10 mouse cellular contexts compared by ENCODE assay signal in genomic region chr9:50530890-50531289, GRCm38 (mm10). TPM values are rescaled to one million over a fixed set of nuclear protein-coding genes. Genes with fewer than 3 reads are reported as not detected.
A peak's percentile ranks its signal among the peaks of the same experiment; 100 is the strongest.
DNase-seq lines count a peak whose midpoint lies in the region; ATAC-seq and TF ChIP-seq lines count a peak whose summit lies in the region.
"Had no signal": no experiment of that assay in that cellular context is flagged by ENCODE, and none has a peak within 500 bp of the region (broad histone marks: within the 10 kb centered on the region; RNA-seq: fewer than 3 reads in every experiment).

No protein-coding gene starts in this region.

- no peaks in the 10 kb centered on the region for H3K9me3 ChIP-seq in embryonic facial prominence, embryonic 14.5 days (ENCODE audit: control insufficient read depth, low read length)
- peaks cover 3% of the 10 kb centered on the region; the same call in 1 of the 2 replicates for H3K9me3 ChIP-seq in intestine, embryonic 16.5 days (ENCODE audit: control insufficient read depth, low read length)
- H3K9me3 ChIP-seq: midbrain, embryonic 12.5 days had no signal

- no peak for TF ChIP-seq CTCF in thymus, adult 2 months (IDR thresholded peaks at IDR 0.05; ENCODE audit: borderline replicate concordance, control insufficient read depth, extremely low read depth, insufficient read depth, low read length, poor library complexity)

- H3K4me3 ChIP-seq in thymus, adult 2 months (ENCODE audit: control insufficient read depth, insufficient read depth, low read length), result no peak overlapping the region
- H3K4me3 ChIP-seq in embryonic facial prominence, embryonic 14.5 days (ENCODE audit: low read depth, low read length), result no peak overlapping the region
- no peak overlapping the region for H3K4me3 ChIP-seq in intestine, embryonic 16.5 days (ENCODE audit: low read length)
- H3K4me3 ChIP-seq: midbrain, embryonic 12.5 days had no signal

- H3K9ac ChIP-seq in embryonic facial prominence, embryonic 14.5 days (ENCODE audit: low read depth, low read length), result no peak overlapping the region
- no peak overlapping the region for H3K9ac ChIP-seq in intestine, embryonic 16.5 days (ENCODE audit: low read depth, low read length)
- H3K9ac ChIP-seq: midbrain, embryonic 12.5 days had no signal

- no peak for TF ChIP-seq POLR2A in thymus, adult 2 months (IDR thresholded peaks at IDR 0.05; ENCODE audit: control insufficient read depth, extremely low read depth, insufficient read depth, low read length, poor library complexity)

- no peak overlapping the region for H3K4me2 ChIP-seq in embryonic facial prominence, embryonic 14.5 days (ENCODE audit: low read depth, low read length)
- H3K4me2 ChIP-seq in intestine, embryonic 16.5 days (ENCODE audit: low read depth, low read length), result no peak overlapping the region
- H3K4me2 ChIP-seq: midbrain, embryonic 12.5 days had no signal

- H3K4me1 ChIP-seq in thymus, adult 2 months (replicated peaks; ENCODE audit: control insufficient read depth, insufficient read depth, low read length), result peaks cover 11% of the 10 kb centered on the region
- H3K4me1 ChIP-seq in embryonic facial prominence, embryonic 14.5 days (ENCODE audit: control insufficient read depth, insufficient read depth, low read length), result peaks cover 6% of the 10 kb centered on the region
- peaks cover 10% of the 10 kb centered on the region for H3K4me1 ChIP-seq in intestine, embryonic 16.5 days (ENCODE audit: control insufficient read depth, insufficient read depth, low read length)

- H3K27me3 ChIP-seq in thymus, adult 2 months (ENCODE audit: control insufficient read depth, insufficient read depth, low read length), result no peaks in the 10 kb centered on the region
- no peaks in the 10 kb centered on the region for H3K27me3 ChIP-seq in embryonic facial prominence, embryonic 14.5 days (replicated peaks; ENCODE audit: control insufficient read depth, insufficient read depth, low read length)
- H3K27me3 ChIP-seq in intestine, embryonic 16.5 days (replicated peaks; ENCODE audit: control insufficient read depth, insufficient read depth, low read length), result no peaks in the 10 kb centered on the region
- H3K27me3 ChIP-seq: midbrain, embryonic 12.5 days had no signal

- peak; percentile 29 to 31 for DNase-seq in heart, postnatal 14 days
- no peak for DNase-seq in heart, postnatal 25 days (ENCODE audit: low spot score)
- DNase-seq in thymus, adult 2 months, result peak; percentile 45
- no peak for DNase-seq in thymus, adult 18-20 months
- peak; percentile 69 for DNase-seq in embryonic facial prominence, embryonic 14.5 days (ENCODE audit: low spot score)
- DNase-seq in telencephalon, adult 2 months (ENCODE audit: low read depth, low spot score), result peak; percentile 66

- intact Hi-C loops in heart, postnatal 14 days (cut with DNase I), result loop anchor here (5.0 to 10.0 kb wide), 2 partner anchors 199 to 1286 kb away; no protein-coding TSS in a partner anchor
- intact Hi-C loops in heart, postnatal 25 days (cut with DNase I), result loop anchor here (10.0 kb wide), 1 partner anchor 196 kb away; no protein-coding TSS in a partner anchor

- H3K27ac ChIP-seq in thymus, adult 2 months (ENCODE audit: control insufficient read depth, insufficient read depth, low read length), result no peak overlapping the region
- H3K27ac ChIP-seq in embryonic facial prominence, embryonic 14.5 days (replicated peaks; ENCODE audit: low read depth, low read length), result no peak overlapping the region
- H3K27ac ChIP-seq in intestine, embryonic 16.5 days (ENCODE audit: low read length), result no peak overlapping the region
- H3K27ac ChIP-seq: midbrain, embryonic 12.5 days had no signal

- WGBS in thymus, adult 2 months, result 23% methylated on average over 2 of the region's 2 CpGs
- 19% methylated on average over 2 of the region's 2 CpGs for WGBS in embryonic facial prominence, embryonic 14.5 days
- 26% methylated on average over 2 of the region's 2 CpGs for WGBS in intestine, embryonic 16.5 days

- H3K36me3 ChIP-seq in thymus, adult 2 months (ENCODE audit: control insufficient read depth, insufficient read depth, low read length), result no peaks in the 10 kb centered on the region
- no peaks in the 10 kb centered on the region for H3K36me3 ChIP-seq in embryonic facial prominence, embryonic 14.5 days (ENCODE audit: control insufficient read depth, insufficient read depth, low read length)
- H3K36me3 ChIP-seq in intestine, embryonic 16.5 days (ENCODE audit: control insufficient read depth, insufficient read depth, low read length), result no peaks in the 10 kb centered on the region
- H3K36me3 ChIP-seq: midbrain, embryonic 12.5 days had no signal

- ATAC-seq in embryonic facial prominence, embryonic 14.5 days (ENCODE audit: low read depth), result peak; percentile 19; the same call in 1 of the 2 replicates
- ATAC-seq in monocyte, adult 5-6 weeks (replicated peaks; ENCODE audit: insufficient number of reproducible peaks, low FRiP score, low TSS enrichment, poor library complexity, severe bottlenecking), result no peak
- no peak for ATAC-seq in intestine, embryonic 16.5 days

RNA-seq across cellular contexts. Expression of gene Pts, which starts 2.4 kb away (rescaled TPM):
- 10 to 100 TPM; 25.5 to 29.4 TPM for total RNA-seq in heart, postnatal 14 days (2021)
- total RNA-seq in heart, postnatal 25 days (2021), result 10 to 100 TPM; 29.0 to 29.5 TPM
- 45.0 and 51.0 TPM in 2 replicates for polyA plus RNA-seq in thymus, adult 2 months (2012; rRNA removed)
- 61.3 and 63.3 TPM in 2 replicates for polyA plus RNA-seq in embryonic facial prominence, embryonic 14.5 days (2014; fragmentation: Nextera tagmentation; extraction: Ambion mirVana)
- total RNA-seq in monocyte, adult 5-6 weeks (2017), result 81.1 to 126 TPM (median 108 TPM) in 3 replicates
- 106 and 107 TPM in 2 replicates for polyA plus RNA-seq in intestine, embryonic 16.5 days (2015; fragmentation: Nextera tagmentation; extraction: Ambion mirVana)

RNA-seq across cellular contexts. Expression of gene Il18, which starts 23.7 kb away (rescaled TPM):
- 1 to 10 TPM; 1.3 to 2.0 TPM for total RNA-seq in heart, postnatal 14 days (2021)
- 1 to 10 TPM; 1.3 to 1.4 TPM for total RNA-seq in heart, postnatal 25 days (2021)
- polyA plus RNA-seq in thymus, adult 2 months (2012; rRNA removed), result 3.2 and 5.0 TPM in 2 replicates
- polyA plus RNA-seq in embryonic facial prominence, embryonic 14.5 days (2014; fragmentation: Nextera tagmentation; extraction: Ambion mirVana), result 6.1 and 7.7 TPM in 2 replicates
- total RNA-seq in monocyte, adult 5-6 weeks (2017), result 8.6 to 26.9 TPM (median 10.2 TPM) in 3 replicates
- polyA plus RNA-seq in intestine, embryonic 16.5 days (2015; fragmentation: Nextera tagmentation; extraction: Ambion mirVana), result 23.3 and 35.5 TPM in 2 replicates

RNA-seq across cellular contexts. Expression of gene Bco2, which starts 24.1 kb away (rescaled TPM):
- total RNA-seq in heart, postnatal 14 days (2021), result under 1 TPM; 0.22 to 0.33 TPM
- total RNA-seq in heart, postnatal 25 days (2021), result under 1 TPM; 0.31 to 0.36 TPM
- polyA plus RNA-seq in thymus, adult 2 months (2012; rRNA removed), result 0.23 and 0.38 TPM in 2 replicates
- 0.15 and 0.16 TPM in 2 replicates for polyA plus RNA-seq in embryonic facial prominence, embryonic 14.5 days (2014; fragmentation: Nextera tagmentation; extraction: Ambion mirVana)
- total RNA-seq in monocyte, adult 5-6 weeks (2017), result 1.1 to 1.9 TPM (median 1.5 TPM) in 3 replicates
- 7.6 and 10.4 TPM in 2 replicates for polyA plus RNA-seq in intestine, embryonic 16.5 days (2015; fragmentation: Nextera tagmentation; extraction: Ambion mirVana)

RNA-seq across cellular contexts. Expression of gene Tex12, which starts 30.2 kb away (rescaled TPM):
- not detected for total RNA-seq in heart, postnatal 14 days (2021)
- total RNA-seq in heart, postnatal 25 days (2021), result not detected
- not detected in 2 replicates for polyA plus RNA-seq in thymus, adult 2 months (2012; rRNA removed)
- polyA plus RNA-seq in embryonic facial prominence, embryonic 14.5 days (2014; fragmentation: Nextera tagmentation; extraction: Ambion mirVana), result 0.21 TPM in 1 of 2 replicates, not detected in the other
- not detected in 3 replicates for total RNA-seq in monocyte, adult 5-6 weeks (2017)
- polyA plus RNA-seq in intestine, embryonic 16.5 days (2015; fragmentation: Nextera tagmentation; extraction: Ambion mirVana), result 0.23 TPM in 1 of 2 replicates, not detected in the other
- total RNA-seq: hematopoietic stem cell, adult 5-6 weeks had no signal

RNA-seq across cellular contexts. Expression of gene Plet1, which starts 36.6 kb away (rescaled TPM):
- 1 to 10 TPM; 1.5 to 2.2 TPM for total RNA-seq in heart, postnatal 14 days (2021)
- total RNA-seq in heart, postnatal 25 days (2021), result 1 to 10 TPM; 1.6 to 2.2 TPM
- 7.5 and 8.0 TPM in 2 replicates for polyA plus RNA-seq in thymus, adult 2 months (2012; rRNA removed)
- 2.7 and 7.1 TPM in 2 replicates for polyA plus RNA-seq in embryonic facial prominence, embryonic 14.5 days (2014; fragmentation: Nextera tagmentation; extraction: Ambion mirVana)
- total RNA-seq in monocyte, adult 5-6 weeks (2017), result not detected in 3 replicates
- 1.2 and 1.3 TPM in 2 replicates for polyA plus RNA-seq in intestine, embryonic 16.5 days (2015; fragmentation: Nextera tagmentation; extraction: Ambion mirVana)
- total RNA-seq: hematopoietic stem cell, adult 5-6 weeks had no signal

Comparison
In these comparisons a context has a peak if more than half of its experiments do, and no peak if none do; other contexts are left out.
1. DNase-seq: peak in heart, postnatal 14 days (2 of 2), thymus, adult 2 months (single experiment), embryonic facial prominence, embryonic 14.5 days (single experiment) and telencephalon, adult 2 months (single experiment); none in heart, postnatal 25 days (single experiment) and thymus, adult 18-20 months (0 of 2).